Mouse (Mus musculus): ENCODE data around the gene Zfp853. TPM values are rescaled to one million over a fixed set of nuclear protein-coding genes. Genes with fewer than 3 reads are reported as not detected.
A peak's percentile ranks its signal among the peaks of the same experiment; 100 is the strongest.

Zfp853 gene
- polyA plus RNA-seq, 1 experiment from 2014 or later, result not detected

- no peak overlapping the region for H3K4me3 ChIP-seq
- ATAC-seq (ENCODE audit: borderline replicate concordance, extremely low read depth, low FRiP score, low TSS enrichment), result no peak
- 67% methylated on average over 9 of the region's 9 CpGs for WGBS
- no peak overlapping the region for H3K4me2 ChIP-seq
- H3K27ac ChIP-seq, result no peak overlapping the region
- no peaks in the 10 kb centered on the region for H3K36me3 ChIP-seq
- peaks cover 23% of the 10 kb centered on the region for H3K4me1 ChIP-seq
- no peak overlapping the region for H3K9ac ChIP-seq
- H3K27me3 ChIP-seq, result peaks cover 98% of the 10 kb centered on the region
- H3K9me3 ChIP-seq, result no peaks in the 10 kb centered on the region
Observed at GRCm38 (mm10) chr5:143289299-143289698, 4.1 kb downstream of the Zfp853 start.

GRCm38 (mm10) chr5:143288378-143288911 lies 5.0 kb downstream of the Zfp853 start:
- Histone ChIP-seq H3K36me3 (no peaks in the 10 kb centered on the region), H3K9ac (no peak overlapping the region), H3K4me3 (peak overlapping the region; percentile 23; the same call in 1 of the 2 replicates), H3K27ac (no peak overlapping the region), H3K9me3 (no peaks in the 10 kb centered on the region), H3K4me2 (peak overlapping the region; percentile 55), H3K4me1 (peaks cover 18% of the 10 kb centered on the region), H3K27me3 (peaks cover 95% of the 10 kb centered on the region)
- 11% methylated on average over 9 of the region's 9 CpGs for WGBS
- no peak for ATAC-seq (ENCODE audit: borderline replicate concordance, extremely low read depth, low FRiP score, low TSS enrichment)

- Histone ChIP-seq H3K4me2 (peak overlapping the region; percentile 55), H3K9ac (no peak overlapping the region), H3K4me1 (peaks cover 12% of the 10 kb centered on the region), H3K9me3 (no peaks in the 10 kb centered on the region), H3K27me3 (peaks cover 95% of the 10 kb centered on the region), H3K27ac (no peak overlapping the region), H3K4me3 (peak overlapping the region; percentile 23), H3K36me3 (no peaks in the 10 kb centered on the region)
- 0 out of 2 replicates have a peak, but pooled peaks have one; percentile 36 for ATAC-seq (ENCODE audit: borderline replicate concordance, extremely low read depth, low FRiP score, low TSS enrichment)
- 2% methylated on average over 48 of the region's 48 CpGs for WGBS
Observed at GRCm38 (mm10) chr5:143287774-143288328, 5.6 kb downstream of the Zfp853 start.

GRCm38 (mm10) chr5:143284762-143285161 lies 8.7 kb downstream of the Zfp853 start:
- no peaks in the 10 kb centered on the region for H3K36me3 ChIP-seq
- no peaks in the 10 kb centered on the region for H3K9me3 ChIP-seq
- H3K4me3 ChIP-seq, result no peak overlapping the region
- no peak overlapping the region for H3K27ac ChIP-seq
- no peak for ATAC-seq (ENCODE audit: borderline replicate concordance, extremely low read depth, low FRiP score, low TSS enrichment)
- no peak overlapping the region for H3K4me2 ChIP-seq
- no peak overlapping the region for H3K9ac ChIP-seq
- peaks cover 9% of the 10 kb centered on the region for H3K4me1 ChIP-seq
- WGBS, result 38% methylated on average over 6 of the region's 6 CpGs
- peaks cover 67% of the 10 kb centered on the region for H3K27me3 ChIP-seq

GRCm38 (mm10) chr5:143279247-143279646 lies 14.2 kb downstream of the Zfp853 start:
- WGBS, result 33% methylated on average over 10 of the region's 10 CpGs
- Histone ChIP-seq H3K27me3 (peaks cover 39% of the 10 kb centered on the region; the same call in 1 of the 2 replicates), H3K4me3 (no peak overlapping the region), H3K27ac (no peak overlapping the region), H3K9ac (no peak overlapping the region), H3K4me2 (no peak overlapping the region), H3K36me3 (no peaks in the 10 kb centered on the region), H3K9me3 (no peaks in the 10 kb centered on the region), H3K4me1 (no peaks in the 10 kb centered on the region)
- ATAC-seq (ENCODE audit: borderline replicate concordance, extremely low read depth, low FRiP score, low TSS enrichment), result no peak

GRCm38 (mm10) chr5:143275761-143276160 lies 17.7 kb downstream of the Zfp853 start:
- WGBS, result 46% methylated on average over 5 of the region's 5 CpGs
- Histone ChIP-seq H3K9me3 (no peaks in the 10 kb centered on the region), H3K4me1 (0 out of 2 replicates have a peak, but pooled peaks cover under 1% of the 10 kb centered on the region), H3K27me3 (peaks cover 24% of the 10 kb centered on the region; the same call in 1 of the 2 replicates), H3K9ac (no peak overlapping the region), H3K36me3 (no peaks in the 10 kb centered on the region), H3K4me2 (no peak overlapping the region), H3K27ac (no peak overlapping the region), H3K4me3 (no peak overlapping the region)
- no peak for ATAC-seq (ENCODE audit: borderline replicate concordance, extremely low read depth, low FRiP score, low TSS enrichment)

GRCm38 (mm10) chr5:143272540-143273330 lies 20.7 kb downstream of the Zfp853 start:
- Histone ChIP-seq H3K4me3 (no peak overlapping the region), H3K36me3 (no peaks in the 10 kb centered on the region), H3K4me2 (no peak overlapping the region), H3K9ac (no peak overlapping the region), H3K4me1 (peaks cover 12% of the 10 kb centered on the region; the same call in 1 of the 2 replicates), H3K27ac (no peak overlapping the region), H3K27me3 (peaks cover 18% of the 10 kb centered on the region; the same call in 1 of the 2 replicates), H3K9me3 (no peaks in the 10 kb centered on the region)
- no peak for ATAC-seq (ENCODE audit: borderline replicate concordance, extremely low read depth, low FRiP score, low TSS enrichment)
- 87% methylated on average over 16 of the region's 16 CpGs for WGBS

GRCm38 (mm10) chr5:143272108-143272507 lies 21.3 kb downstream of the Zfp853 start:
- H3K9ac ChIP-seq, result no peak overlapping the region
- no peak overlapping the region for H3K4me2 ChIP-seq
- no peak overlapping the region for H3K4me3 ChIP-seq
- H3K9me3 ChIP-seq, result no peaks in the 10 kb centered on the region
- H3K4me1 ChIP-seq, result peaks cover 12% of the 10 kb centered on the region; the same call in 1 of the 2 replicates
- H3K27ac ChIP-seq, result no peak overlapping the region
- no peaks in the 10 kb centered on the region for H3K36me3 ChIP-seq
- H3K27me3 ChIP-seq, result peaks cover 13% of the 10 kb centered on the region; the same call in 1 of the 2 replicates
- no peak for ATAC-seq (ENCODE audit: borderline replicate concordance, extremely low read depth, low FRiP score, low TSS enrichment)
- WGBS, result 61% methylated on average over 3 of the region's 3 CpGs

GRCm38 (mm10) chr5:143271642-143272041 lies 21.8 kb downstream of the Zfp853 start:
- no peak for ATAC-seq (ENCODE audit: borderline replicate concordance, extremely low read depth, low FRiP score, low TSS enrichment)

GRCm38 (mm10) chr5:143270151-143270519 lies 23.3 kb downstream of the Zfp853 start:
- Histone ChIP-seq H3K27me3 (no peaks in the 10 kb centered on the region), H3K27ac (no peak overlapping the region), H3K36me3 (no peaks in the 10 kb centered on the region), H3K9ac (peak overlapping the region; percentile 86), H3K4me1 (peaks cover 12% of the 10 kb centered on the region; the same call in 1 of the 2 replicates), H3K4me2 (peak overlapping the region; percentile 90), H3K9me3 (no peaks in the 10 kb centered on the region), H3K4me3 (peak overlapping the region; percentile 91)
- ATAC-seq (ENCODE audit: borderline replicate concordance, extremely low read depth, low FRiP score, low TSS enrichment), result 0 out of 2 replicates have a peak, but pooled peaks have one; percentile 4
- WGBS, result 3% methylated on average over 12 of the region's 12 CpGs

More at GRCm38 (mm10) chr5:143271642-143272041, 21.8 kb downstream of the Zfp853 start:
- no peaks in the 10 kb centered on the region for H3K36me3 ChIP-seq
- H3K4me2 ChIP-seq, result no peak overlapping the region
- no peaks in the 10 kb centered on the region for H3K9me3 ChIP-seq
- no peak overlapping the region for H3K9ac ChIP-seq
- peaks cover 13% of the 10 kb centered on the region; the same call in 1 of the 2 replicates for H3K27me3 ChIP-seq
- no peak overlapping the region for H3K4me3 ChIP-seq
- no peak overlapping the region for H3K27ac ChIP-seq
- WGBS, result 85% methylated on average over 6 of the region's 6 CpGs
- peaks cover 12% of the 10 kb centered on the region; the same call in 1 of the 2 replicates for H3K4me1 ChIP-seq

GRCm38 (mm10) chr5:143269363-143270150 lies 23.9 kb downstream of the Zfp853 start, which contains the start of gene Zfp316:
Gene Zfp316, minus strand, starts transcription at chr5:143270022.
- Histone ChIP-seq H3K27ac (peak within 1 kb of the TSS; percentile 39; the same call in 1 of the 2 replicates), H3K27me3 (no peaks in the 10 kb centered on the region)
- ATAC-seq (ENCODE audit: borderline replicate concordance, extremely low read depth, low FRiP score, low TSS enrichment), result peak; percentile 80

More at GRCm38 (mm10) chr5:143269363-143270150, 23.9 kb downstream of the Zfp853 start, which contains the start of gene Zfp316:
- WGBS, result under 1% methylated on average over 79 of the region's 79 CpGs
- Histone ChIP-seq H3K4me1 (peaks cover 12% of the 10 kb centered on the region; the same call in 1 of the 2 replicates), H3K9ac (peak within 1 kb of the TSS; percentile 86), H3K9me3 (no peaks in the 10 kb centered on the region), H3K4me3 (peak within 1 kb of the TSS; percentile 91), H3K4me2 (peak within 1 kb of the TSS; percentile 90), H3K36me3 (no peaks in the 10 kb centered on the region)

All from lung, embryonic 15.5 days (tissue).